Mouse (Mus musculus) heart, postnatal 0 days (tissue): ENCODE results near the gene Fgd6. TPM values are rescaled to one million over a fixed set of nuclear protein-coding genes. Genes with fewer than 3 reads are reported as not detected.

Experiments used
- ATAC-seq: fragments of 200-750 bp; cut with Nextera tagmentation; 2 replicates; pipeline ENCODE4 v1.8.0; 2017; ENCODE audit warnings: low read depth, moderate number of reproducible peaks, moderate library complexity; ENCODE audit not compliant: insufficient read depth
- DNase-seq: peaks from one replicate; pipeline ENCODE4 v3.0.0-alpha.2; 2016; ENCODE audit warnings: low spot score
- H3K27ac ChIP-seq: fragments of 300-500 bp; sonication (generic); 2 replicates; pipeline ENCODE4 v1.5.1; 2014; ENCODE audit warnings: low read depth, mild to moderate bottlenecking
- H3K27me3 ChIP-seq: fragments of 300-500 bp; sonication (generic); 2 replicates; pipeline ENCODE4 v1.6.1; 2014; ENCODE audit warnings: low read length, mixed read lengths; ENCODE audit not compliant: control insufficient read depth, insufficient read depth
- H3K36me3 ChIP-seq: fragments of 300-500 bp; sonication (generic); replicated peaks from 2 replicates; pipeline ENCODE4 v1.6.1; 2014; ENCODE audit warnings: low read length, mixed read lengths; ENCODE audit not compliant: control insufficient read depth, insufficient read depth
- H3K4me1 ChIP-seq: fragments of 300-500 bp; sonication (generic); 2 replicates; pipeline ENCODE4 v1.6.1; 2014; ENCODE audit warnings: antibody characterized with exemption; ENCODE audit not compliant: control insufficient read depth, insufficient read depth
- H3K4me2 ChIP-seq: fragments of 300-500 bp; sonication (generic); 2 replicates; pipeline ENCODE4 v1.6.1; 2014; ENCODE audit warnings: low read depth, mild to moderate bottlenecking, low read length, moderate library complexity
- H3K4me3 ChIP-seq: fragments of 300-500 bp; sonication (generic); 2 replicates; pipeline ENCODE4 v1.5.1; 2014; ENCODE audit warnings: low read depth, low read length
- H3K9ac ChIP-seq: fragments of 300-500 bp; sonication (generic); replicated peaks from 2 replicates; pipeline ENCODE4 v1.6.1; 2014; ENCODE audit warnings: low read depth, low read length, mixed read lengths
- H3K9me3 ChIP-seq: fragments of 300-500 bp; sonication (generic); replicated peaks from 2 replicates; pipeline ENCODE4 v1.6.1; 2016; ENCODE audit warnings: low read length; ENCODE audit not compliant: control insufficient read depth
- CTCF ChIP-seq: IDR thresholded peaks from 2 replicates; pipeline ENCODE4 v1.5.1; 2016; ENCODE audit warnings: antibody characterized with exemption, control low read depth, low read depth
- EP300 ChIP-seq: IDR thresholded peaks from 2 replicates; pipeline ENCODE4 v1.6.1; 2016; ENCODE audit warnings: antibody characterized with exemption, low read depth
- WGBS: fragments of 180-500 bp; shearing (Covaris S2); extraction: QIAGEN DNeasy Blood & Tissue Kit; methylation state at CpG from one replicate; pipeline ENCODE4 v1.1.7; 2014; 5-methylcytosine and 5-hydroxymethylcytosine counted together
- polyA plus RNA-seq: library from polyadenylated mRNA; unstranded; fragments of >200 nt; fragmentation: Nextera tagmentation; extraction: Ambion mirVana; gene quantifications from 2 replicates; pipeline ENCODE4 v1.2.1, GENCODE M21; 2015
- total RNA-seq: library from RNA; depleted of rRNA; stranded (reverse); fragments of >200 nt; gene quantifications from 2 replicates; pipeline ENCODE4 v1.2.3, GENCODE M21; 2014; ENCODE audit warnings: low replicate concordance

Gene Fgd6
- total and polyA plus RNA-seq, 2 experiments from 2014 or later, result 1.3 to 2.7 TPM

DNA sequence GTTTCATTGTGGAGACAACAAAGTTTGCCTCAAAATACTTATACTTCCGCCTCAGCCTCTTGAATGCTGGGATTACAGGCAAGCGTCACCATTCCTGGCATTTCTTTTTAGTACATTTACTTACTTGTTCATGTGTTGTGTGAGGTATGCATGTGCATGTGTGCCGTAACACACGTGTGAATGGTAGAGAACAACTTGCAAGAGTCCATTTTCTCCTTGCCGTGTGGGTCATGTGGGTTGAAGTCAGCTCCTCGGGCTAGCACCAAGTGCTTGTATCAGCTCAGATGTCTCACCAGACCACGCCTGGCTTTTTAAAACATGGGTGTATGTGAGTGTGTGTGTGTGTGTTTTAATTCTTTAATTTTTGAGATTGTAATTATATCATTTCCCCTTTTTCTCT lies 71.8 kb downstream of the Fgd6 start:
- Histone ChIP-seq H3K27ac (peak overlapping the region; percentile 27; the same call in 1 of the 2 replicates), H3K27me3 (no peaks in the 10 kb centered on the region), H3K9me3 (no peaks in the 10 kb centered on the region), H3K4me1 (no peaks in the 10 kb centered on the region), H3K9ac (no peak overlapping the region), H3K4me3 (no peak overlapping the region), H3K36me3 (0 out of 2 replicates have a peak, but pooled peaks cover 14% of the 10 kb centered on the region), H3K4me2 (peak overlapping the region; percentile 13; the same call in 1 of the 2 replicates)
- ATAC-seq, result no peak
- no peak for TF ChIP-seq CTCF
- TF ChIP-seq EP300, result no peak
- 83% methylated on average over 7 of the region's 7 CpGs for WGBS
- DNase-seq, result no peak

GRCm38 (mm10) chr10:94108791-94109190 lies 73.0 kb downstream of the Fgd6 start:
- WGBS, result 87% methylated on average over 6 of the region's 6 CpGs
- ATAC-seq (no peak), DNase-seq (no peak)
- Histone ChIP-seq H3K4me1 (no peaks in the 10 kb centered on the region), H3K27ac (no peak overlapping the region), H3K4me2 (no peak overlapping the region), H3K9ac (no peak overlapping the region), H3K4me3 (no peak overlapping the region), H3K9me3 (no peaks in the 10 kb centered on the region), H3K27me3 (no peaks in the 10 kb centered on the region), H3K36me3 (0 out of 2 replicates have a peak, but pooled peaks cover 10% of the 10 kb centered on the region)
- TF ChIP-seq CTCF (no peak), EP300 (no peak)

GRCm38 (mm10) chr10:94110834-94111754 lies 75.3 kb downstream of the Fgd6 start:
- WGBS, result 87% methylated on average over 9 of the region's 9 CpGs
- no peak overlapping the region for H3K4me2 ChIP-seq
- H3K4me3 ChIP-seq, result no peak overlapping the region
- H3K4me1 ChIP-seq, result peaks cover 7% of the 10 kb centered on the region
- no peaks in the 10 kb centered on the region for H3K36me3 ChIP-seq
- no peak for ATAC-seq
- no peaks in the 10 kb centered on the region for H3K27me3 ChIP-seq
- H3K9me3 ChIP-seq, result no peaks in the 10 kb centered on the region
- H3K9ac ChIP-seq, result no peak overlapping the region
- no peak overlapping the region for H3K27ac ChIP-seq
- TF ChIP-seq EP300 (no peak), CTCF (no peak)
- DNase-seq, result no peak

- TF ChIP-seq CTCF (no peak), EP300 (no peak)
- WGBS, result 84% methylated on average over 3 of the region's 3 CpGs
- no peak overlapping the region for H3K27ac ChIP-seq
Measured at GRCm38 (mm10) chr10:94112207-94112606, 76.4 kb downstream of the Fgd6 start.

DNA sequence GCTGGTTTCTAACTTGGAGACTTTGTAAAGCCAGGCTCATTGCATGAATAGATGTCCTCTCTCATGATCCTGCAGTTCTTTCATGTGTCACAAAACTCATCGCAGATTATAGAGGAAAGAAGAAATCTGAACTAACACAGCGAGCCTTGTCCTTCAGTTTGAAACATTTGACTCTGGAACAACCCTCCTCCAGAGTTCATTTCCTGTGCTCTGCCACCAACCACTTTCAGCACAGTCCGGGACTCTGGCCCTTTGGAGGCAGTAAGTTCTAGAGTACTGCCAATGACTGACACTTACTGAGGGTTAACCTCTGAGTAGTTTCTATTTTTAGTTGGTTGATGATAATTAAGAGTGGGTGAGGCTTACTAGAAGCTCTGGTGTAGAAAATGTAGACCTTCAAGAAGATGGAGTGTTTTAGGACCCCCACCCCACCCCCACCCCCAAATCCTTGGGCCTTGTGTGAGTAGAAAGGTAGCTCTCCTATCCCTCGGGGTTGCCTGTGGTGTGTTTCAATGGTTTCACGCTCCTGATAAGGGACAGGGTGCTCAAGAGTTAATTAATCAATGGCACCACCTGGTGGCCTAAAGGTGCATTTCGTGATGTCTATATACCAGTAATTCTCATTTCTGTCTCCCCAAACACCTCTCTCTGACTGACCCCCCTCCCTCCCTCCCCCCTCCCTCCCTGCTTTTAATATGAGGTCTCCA lies 80.2 kb downstream of the Fgd6 start:
- peak; percentile 85 for DNase-seq
- Histone ChIP-seq H3K4me2 (peak overlapping the region; percentile 51), H3K9me3 (no peaks in the 10 kb centered on the region), H3K27ac (peak overlapping the region; percentile 84), H3K36me3 (0 out of 2 replicates have a peak, but pooled peaks cover 3% of the 10 kb centered on the region), H3K4me1 (peaks cover 7% of the 10 kb centered on the region), H3K27me3 (no peaks in the 10 kb centered on the region), H3K9ac (peak overlapping the region; percentile 34; the same call in 1 of the 2 replicates), H3K4me3 (peak overlapping the region; percentile 12; the same call in 1 of the 2 replicates)
- TF ChIP-seq CTCF (peak; percentile 75), EP300 (no peak)
- 14% methylated on average over 6 of the region's 6 CpGs for WGBS
- ATAC-seq, result peak; percentile 91

More at GRCm38 (mm10) chr10:94112207-94112606, 76.4 kb downstream of the Fgd6 start:
- no peaks in the 10 kb centered on the region for H3K36me3 ChIP-seq
- H3K9me3 ChIP-seq, result no peaks in the 10 kb centered on the region
- no peaks in the 10 kb centered on the region for H3K27me3 ChIP-seq
- no peak overlapping the region for H3K4me3 ChIP-seq
- DNase-seq (no peak), ATAC-seq (no peak)
- no peak overlapping the region for H3K4me2 ChIP-seq
- peaks cover 7% of the 10 kb centered on the region for H3K4me1 ChIP-seq
- no peak overlapping the region for H3K9ac ChIP-seq
